Mouse (Mus musculus): Measurements from ENCODE around the gene Nup85. TPM values are rescaled to one million over a fixed set of nuclear protein-coding genes. Genes with fewer than 3 reads are reported as not detected.

Gene Nup85
- total RNA-seq, 2 experiments from 2014 or later: 43.9 to 51.2 TPM

- intact Hi-C loops (cut with DNase I): no loop called here
- peak; percentile 99 to 100 for DNase-seq (ENCODE audit: extremely low spot score in 1 of 2, low spot score in 2 of 2)
Observed at GRCm38 (mm10) chr11:115627705-115628464, 63.7 kb downstream of the Nup85 start, which contains the start of gene Slc25a19. Gene Slc25a19, minus strand, starts transcription at chr11:115628295.

- intact Hi-C loops (cut with DNase I): no loop called here
- no peak for DNase-seq (ENCODE audit: extremely low spot score in 1 of 2, low spot score in 2 of 2)
Observed at GRCm38 (mm10) chr11:115628465-115629101, 64.3 kb downstream of the Nup85 start.

- no peak for DNase-seq (ENCODE audit: extremely low spot score in 1 of 2, low spot score in 2 of 2)
- intact Hi-C loops (cut with DNase I): no loop called here
Observed at GRCm38 (mm10) chr11:115629734-115630531, 65.7 kb downstream of the Nup85 start.

- no peak for DNase-seq (ENCODE audit: extremely low spot score in 1 of 2, low spot score in 2 of 2)
- intact Hi-C loops (cut with DNase I): no loop called here
Observed at GRCm38 (mm10) chr11:115630532-115631504, 66.6 kb downstream of the Nup85 start.

GRCm38 (mm10) chr11:115631505-115631890 lies 67.3 kb downstream of the Nup85 start:
- intact Hi-C loops (cut with DNase I): no loop called here
- no peak for DNase-seq (ENCODE audit: extremely low spot score in 1 of 2, low spot score in 2 of 2)

- no peak for DNase-seq (ENCODE audit: extremely low spot score in 1 of 2, low spot score in 2 of 2)
- intact Hi-C loops (cut with DNase I): no loop called here
Observed at GRCm38 (mm10) chr11:115632247-115632646, 68.0 kb downstream of the Nup85 start.

- intact Hi-C loops (cut with DNase I): no loop called here
- no peak for DNase-seq (ENCODE audit: extremely low spot score in 1 of 2, low spot score in 2 of 2)
Observed at GRCm38 (mm10) chr11:115632862-115633261, 68.6 kb downstream of the Nup85 start.

Other genes with a start within 250 kb of the Nup85 start
- gene Ush1g, start 242.4 kb upstream of the Nup85 start, total RNA-seq (2021): under 1 TPM; 0.24 to 0.26 TPM
- gene Otop3, start 229.7 kb upstream of the Nup85 start, total RNA-seq (2021): under 1 TPM; 0.24 to 0.28 TPM
- 10 to 100 TPM; 77.5 to 81.7 TPM for gene Hid1, start 196.7 kb upstream of the Nup85 start, total RNA-seq (2021)
- gene Cdr2l, start 182.5 kb upstream of the Nup85 start, total RNA-seq (2021): 10 to 100 TPM; 15.2 to 17.2 TPM
- gene Mrpl58, start 160.7 kb upstream of the Nup85 start, total RNA-seq (2021): 10 to 100 TPM; 96.2 to 98.8 TPM
- gene Atp5h, start 144.5 kb upstream of the Nup85 start, total RNA-seq (2021): 100 to 1,000 TPM; 399 to 414 TPM
- gene Kctd2, start 144.3 kb upstream of the Nup85 start, total RNA-seq (2021): 10 to 100 TPM; 54.3 to 55.7 TPM
- gene Trim80, start 123.9 kb upstream of the Nup85 start, total RNA-seq (2021): under 1 TPM in 1 of 2 experiments, not detected in 1; 0.24 TPM
- gene Slc16a5, start 102.0 kb upstream of the Nup85 start, total RNA-seq (2021): not detected
- gene Armc7, start 88.8 kb upstream of the Nup85 start, total RNA-seq (2021): 1 to 10 TPM; 9.0 to 9.2 TPM
- gene Nt5c, start 72.6 kb upstream of the Nup85 start, total RNA-seq (2021): 10 to 100 TPM; 78.6 to 80.8 TPM
- gene Jpt1, start 50.0 kb upstream of the Nup85 start, total RNA-seq (2021): 100 to 1,000 TPM; 312 to 341 TPM
- 100 to 1,000 TPM; 396 to 399 TPM for gene Sumo2, start 28.2 kb upstream of the Nup85 start, total RNA-seq (2021)
- 10 to 100 TPM; 52.7 to 58.7 TPM for gene Mrps7, start 39.5 kb downstream of the Nup85 start, total RNA-seq (2021)
- 10 to 100 TPM; 51.4 to 65.1 TPM for gene Gga3, start 39.6 kb downstream of the Nup85 start, total RNA-seq (2021)
- gene Mif4gd, start 48.5 kb downstream of the Nup85 start, total RNA-seq (2021): 10 to 100 TPM; 14.4 to 14.6 TPM
- gene Slc25a19, start 63.9 kb downstream of the Nup85 start, total RNA-seq (2021): 10 to 100 TPM; 55.0 to 59.7 TPM
- 100 to 1,000 TPM; 183 to 193 TPM for gene Grb2, start 144.2 kb downstream of the Nup85 start, total RNA-seq (2021)
- gene Tmem94, start 201.0 kb downstream of the Nup85 start, total RNA-seq (2021): 10 to 100 TPM; 37.7 to 40.0 TPM
- gene Caskin2, start 249.2 kb downstream of the Nup85 start, total RNA-seq (2021): 10 to 100 TPM; 15.7 to 17.7 TPM